ENCODE assay signal across 19 mouse cellular contexts in the genomic region with DNA sequence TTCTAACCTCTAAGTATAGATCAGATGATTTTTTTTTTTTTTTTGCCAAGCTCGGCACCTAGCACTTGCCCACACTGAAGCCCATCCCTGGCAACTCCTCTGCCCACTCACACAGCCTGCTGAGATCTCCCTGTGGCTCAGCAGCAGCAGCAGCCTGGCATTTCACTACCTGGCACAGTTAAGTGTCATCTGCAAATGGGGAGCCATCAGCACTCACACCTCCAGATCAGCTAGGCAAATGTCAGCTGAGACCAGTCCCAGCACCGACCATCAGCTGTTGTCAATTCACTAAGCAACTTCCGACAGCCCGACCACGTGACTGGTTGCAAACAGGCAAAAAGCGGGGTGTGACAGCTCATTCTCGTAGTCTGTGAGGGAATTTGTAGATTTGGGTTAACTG.
DNase-seq lines count a peak whose midpoint lies in the region; ATAC-seq and TF ChIP-seq lines count a peak whose summit lies in the region.
"Had no signal": no experiment of that assay in that cellular context is flagged by ENCODE, and none has a peak within 500 bp of the region (broad histone marks: within the 10 kb centered on the region; RNA-seq: fewer than 3 reads in every experiment).

No protein-coding gene starts in this region.

- H3K27me3 ChIP-seq in hindbrain, postnatal 0 days (ENCODE audit: insufficient read depth, low read length), result no peaks in the 10 kb centered on the region
- H3K27me3 ChIP-seq in midbrain, embryonic 16.5 days (ENCODE audit: control insufficient read depth, insufficient read depth, low read depth, low read length), result no peaks in the 10 kb centered on the region
- H3K27me3 ChIP-seq: hindbrain, embryonic 12.5 days; limb, embryonic 13.5 days; stomach, embryonic 15.5 days had no signal

- H3K4me3 ChIP-seq in hindbrain, postnatal 0 days (ENCODE audit: low read length), result no peak overlapping the region
- H3K4me3 ChIP-seq in midbrain, embryonic 16.5 days (ENCODE audit: low read depth, low read length), result no peak overlapping the region
- H3K4me3 ChIP-seq: hindbrain, embryonic 12.5 days; limb, embryonic 13.5 days; myocyte; stomach, embryonic 15.5 days had no signal

- H3K36me3 ChIP-seq in hindbrain, postnatal 0 days (ENCODE audit: insufficient read depth, low read length), result no peaks in the 10 kb centered on the region
- H3K36me3 ChIP-seq in midbrain, embryonic 16.5 days (ENCODE audit: control insufficient read depth, insufficient read depth, low read length), result no peaks in the 10 kb centered on the region
- H3K36me3 ChIP-seq: G1E; hindbrain, embryonic 12.5 days; limb, embryonic 13.5 days; stomach, embryonic 15.5 days had no signal

- DNase-seq in right cerebral cortex, adult 18-20 months, result peak; percentile 85
- no peak for DNase-seq in right cerebral cortex, postnatal 4 days
- DNase-seq in layer of hippocampus, adult 8-10 months (ENCODE audit: low spot score in 2 of 2), result peak; percentile 35 to 37
- peak; percentile 16 to 21 for DNase-seq in left cerebral cortex, postnatal 10 days (ENCODE audit: extremely low spot score in 1 of 2, low spot score in 2 of 2)
- peak; percentile 88 for DNase-seq in telencephalon, adult 2 months (ENCODE audit: low read depth, low spot score)
- no peak for DNase-seq in hindbrain, postnatal 0 days (ENCODE audit: low spot score)
- DNase-seq: adrenal gland, postnatal 14 days; cerebellum, postnatal 14 days; kidney, postnatal 10 days; lung, postnatal 36 days had no signal

- 71% methylated on average over 7 of the region's 7 CpGs for WGBS in hindbrain, postnatal 0 days
- WGBS in midbrain, embryonic 16.5 days, result 82% methylated on average over 7 of the region's 7 CpGs

- H3K9me3 ChIP-seq in hindbrain, postnatal 0 days (ENCODE audit: low read length), result no peaks in the 10 kb centered on the region
- no peaks in the 10 kb centered on the region for H3K9me3 ChIP-seq in midbrain, embryonic 16.5 days (replicated peaks; ENCODE audit: control insufficient read depth, low read length, poor library complexity, severe bottlenecking)
- H3K9me3 ChIP-seq: hindbrain, embryonic 12.5 days; stomach, embryonic 15.5 days had no signal

- no peaks in the 10 kb centered on the region for H3K4me1 ChIP-seq in hindbrain, postnatal 0 days (ENCODE audit: insufficient read depth, low read length)
- H3K4me1 ChIP-seq in midbrain, embryonic 16.5 days (ENCODE audit: control insufficient read depth, insufficient read depth, low read length), result no peaks in the 10 kb centered on the region
- H3K4me1 ChIP-seq: hindbrain, embryonic 12.5 days; stomach, embryonic 15.5 days had no signal

- no peak for TF ChIP-seq CTCF in hindbrain, postnatal 0 days (IDR thresholded peaks at IDR 0.05; ENCODE audit: low read depth)

- intact Hi-C loops in left cerebral cortex, postnatal 10 days (cut with DNase I), result no loop called here

- no peak overlapping the region for H3K4me2 ChIP-seq in hindbrain, postnatal 0 days (ENCODE audit: low read depth, low read length)
- H3K4me2 ChIP-seq in midbrain, embryonic 16.5 days (ENCODE audit: low read length), result no peak overlapping the region
- H3K4me2 ChIP-seq: hindbrain, embryonic 12.5 days; limb, embryonic 13.5 days; midbrain, embryonic 11.5 days; stomach, embryonic 15.5 days had no signal

- no peak overlapping the region for H3K9ac ChIP-seq in hindbrain, postnatal 0 days (replicated peaks; ENCODE audit: low read length)
- H3K9ac ChIP-seq in midbrain, embryonic 16.5 days (ENCODE audit: low read depth, low read length), result no peak overlapping the region
- H3K9ac ChIP-seq: hindbrain, embryonic 12.5 days; limb, embryonic 13.5 days; stomach, embryonic 15.5 days had no signal

- ATAC-seq in hindbrain, postnatal 0 days, result no peak
- no peak for ATAC-seq in megakaryocyte-erythroid progenitor cell, adult 5-6 weeks (replicated peaks; ENCODE audit: low FRiP score, low TSS enrichment, poor library complexity, severe bottlenecking)
- no peak for ATAC-seq in midbrain, embryonic 16.5 days
- ATAC-seq: intestine, embryonic 16.5 days had no signal

- H3K27ac ChIP-seq in hindbrain, postnatal 0 days, result no peak overlapping the region
- no peak overlapping the region for H3K27ac ChIP-seq in midbrain, embryonic 16.5 days (ENCODE audit: low read length)
- H3K27ac ChIP-seq: hindbrain, embryonic 12.5 days; limb, embryonic 13.5 days; stomach, embryonic 15.5 days had no signal

Comparison
In these comparisons a context has a peak if more than half of its experiments do, and no peak if none do; other contexts are left out.
1. DNase-seq: peak in right cerebral cortex, adult 18-20 months (single experiment), layer of hippocampus, adult 8-10 months (2 of 2), left cerebral cortex, postnatal 10 days (2 of 2) and telencephalon, adult 2 months (single experiment); none in right cerebral cortex, postnatal 4 days (single experiment) and hindbrain, postnatal 0 days (single experiment).